Mouse (Mus musculus): ENCODE results near the gene Gm44805.
"Not testable (repeated sequence)": the region's sequence is repeated elsewhere in the genome, so short reads cannot be mapped to it uniquely, and the experiment has no call there.

Gm44805 gene

DNA sequence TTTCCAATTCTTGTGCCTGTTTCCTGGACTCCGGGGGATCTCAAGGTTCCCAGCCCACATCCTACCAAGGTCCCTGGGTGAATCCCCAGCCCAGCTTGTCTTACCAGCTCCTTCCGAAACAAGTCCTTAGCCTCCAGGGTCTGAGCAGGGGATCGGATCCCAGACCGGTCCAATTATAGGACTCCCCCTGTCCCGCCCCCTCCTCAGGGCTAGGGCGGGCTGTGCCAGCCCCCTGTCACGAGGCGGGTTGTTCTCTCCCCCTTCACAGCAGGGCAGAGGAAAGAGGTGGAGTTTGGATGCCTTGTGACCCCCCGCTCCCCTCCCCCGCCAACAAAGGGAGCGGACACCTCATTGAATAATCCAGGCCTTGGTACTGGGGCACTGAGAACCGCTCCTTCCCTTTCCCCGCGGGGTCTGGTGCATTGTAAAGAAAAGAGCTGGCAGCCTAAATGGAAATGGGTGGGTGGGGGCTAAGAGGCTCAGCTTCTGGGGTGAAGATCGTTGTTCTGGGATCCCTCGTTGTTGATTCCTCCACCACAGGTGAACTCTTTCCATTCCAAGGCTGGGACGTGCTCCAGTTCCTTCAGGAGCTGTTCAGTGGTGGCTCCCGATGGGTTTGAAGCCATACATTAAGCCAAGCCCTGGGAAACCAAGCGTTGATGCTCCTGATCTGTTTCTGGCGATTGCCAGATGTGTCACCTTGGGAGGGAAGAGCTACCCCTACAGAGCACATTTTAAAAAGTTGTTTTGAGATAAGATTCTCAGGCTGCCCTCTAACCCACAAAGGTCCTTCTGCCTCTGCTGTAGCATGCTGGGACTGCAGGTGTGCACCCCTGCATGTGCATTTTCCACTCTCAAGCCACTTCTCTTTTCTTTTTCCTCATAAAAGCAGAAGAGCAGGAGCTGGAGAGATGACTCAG is 17.9 kb upstream of the Gm44805 start, which contains the start of gene Apoe:
Gene Apoe (minus strand): TSS at position 282 of the 920 bp plus-strand sequence.
- no peak for DNase-seq (ENCODE audit: low spot score)

DNA sequence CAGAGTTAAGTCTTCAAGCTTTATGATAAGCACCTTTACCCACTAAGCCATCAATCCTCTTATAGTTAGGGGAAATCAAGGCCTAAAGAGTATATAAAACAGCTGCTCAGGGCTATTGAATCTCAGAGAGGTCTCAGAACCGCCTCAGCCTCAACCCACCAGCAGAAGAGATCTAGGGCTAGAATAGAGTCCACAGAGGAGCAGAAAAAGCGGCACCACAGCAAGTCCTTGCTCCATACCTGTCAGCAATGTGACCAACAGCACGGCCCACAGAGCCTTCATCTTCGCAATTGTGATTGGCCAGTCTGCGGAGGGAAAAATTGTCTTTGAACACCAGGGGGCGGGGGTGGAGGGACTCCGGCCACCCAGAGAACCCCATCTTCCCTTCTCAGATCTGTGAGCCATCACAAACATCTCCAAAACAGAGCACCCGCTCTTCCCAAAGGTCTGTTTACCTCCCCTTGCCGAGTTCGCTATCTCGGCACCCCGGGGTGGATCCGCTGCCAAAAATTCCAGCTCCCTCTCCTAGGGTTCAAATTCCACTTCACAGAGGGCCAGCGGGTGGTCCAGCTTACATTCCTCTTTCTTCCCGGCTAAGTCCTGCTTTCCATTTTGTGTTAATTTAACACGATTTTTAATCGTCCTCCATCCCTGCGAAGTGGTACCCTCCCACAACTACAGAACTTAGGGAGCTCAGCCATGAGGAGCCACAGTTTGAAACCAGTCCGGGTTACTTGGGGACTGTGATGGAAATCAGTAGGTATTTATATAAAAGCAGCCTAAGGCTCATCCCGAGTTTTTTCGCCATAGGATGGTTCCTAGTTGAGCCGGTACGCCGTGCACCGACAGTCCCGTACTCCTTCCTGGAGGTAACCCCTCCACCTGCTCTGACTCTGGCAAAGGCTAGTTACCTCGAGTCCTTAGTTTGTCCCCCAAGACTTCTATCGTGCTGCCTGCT is 17.0 kb upstream of the Gm44805 start:
- DNase-seq (ENCODE audit: low spot score) = no peak

DNA sequence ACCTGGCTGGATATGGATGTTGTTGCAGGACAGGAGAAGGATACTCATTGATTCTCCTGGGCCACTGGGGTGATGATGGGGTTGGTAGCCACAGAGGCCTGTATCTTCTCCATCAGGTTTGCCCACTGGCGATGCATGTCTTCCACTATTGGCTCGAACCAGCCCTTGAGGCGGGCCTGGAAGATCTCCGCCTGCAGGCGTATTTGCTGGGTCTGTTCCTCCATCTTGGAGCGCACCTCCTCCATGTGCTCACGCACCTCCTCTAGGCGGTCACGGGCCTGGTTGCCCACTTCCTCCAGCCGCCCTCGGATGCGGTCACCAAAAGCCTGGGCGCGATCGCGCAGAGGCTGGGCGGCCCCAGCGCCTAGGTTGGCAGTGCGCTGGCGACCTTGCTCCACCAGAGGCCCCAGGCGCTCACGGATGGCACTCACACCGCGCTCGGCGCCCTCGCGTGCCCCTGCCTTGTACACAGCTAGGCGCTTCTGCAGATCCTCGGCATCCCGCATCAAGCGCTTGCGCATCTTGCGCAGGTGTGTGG is 15.2 kb upstream of the Gm44805 start:
- DNase-seq (ENCODE audit: low spot score) = no peak

DNA sequence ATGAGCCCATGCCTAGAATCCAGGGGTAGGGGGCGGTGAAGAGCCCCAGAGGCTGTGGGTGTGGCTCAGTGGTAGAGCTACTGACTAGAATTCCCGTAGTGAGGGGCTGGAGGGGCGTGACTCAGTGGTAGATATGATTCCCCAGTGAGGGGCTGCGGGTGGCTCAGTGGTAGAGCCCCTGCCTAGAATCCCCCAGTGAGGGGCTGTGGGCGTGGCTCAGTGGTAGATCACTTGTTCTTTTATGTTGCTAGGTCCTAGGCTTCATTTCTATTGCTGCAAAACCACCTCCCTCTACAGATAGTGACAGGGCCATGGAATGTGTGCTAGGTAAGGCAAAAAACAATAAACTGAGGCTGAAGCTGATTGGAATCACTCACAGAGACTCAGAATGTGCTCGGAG is 14.7 kb upstream of the Gm44805 start:
- no peak for DNase-seq (ENCODE audit: low spot score)

DNA sequence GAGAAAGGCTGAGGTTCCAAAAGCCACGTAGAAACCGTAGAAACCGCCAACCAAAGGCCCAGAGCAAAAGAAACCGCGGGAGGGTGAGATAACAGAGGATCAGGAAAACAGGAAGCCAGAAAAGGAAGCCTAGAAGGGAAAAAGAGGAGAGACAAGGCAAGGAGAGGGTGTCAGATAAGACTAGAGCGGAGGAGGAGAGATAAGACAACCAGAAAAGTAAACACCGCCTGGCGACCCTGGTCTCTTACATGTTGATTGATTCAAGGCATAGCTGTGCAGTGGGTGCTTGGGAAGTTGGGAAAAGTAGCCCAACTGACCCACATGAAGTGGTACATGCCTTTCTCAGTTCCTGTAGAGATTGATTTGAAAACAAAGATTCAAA is 14.0 kb upstream of the Gm44805 start:
- no peak for DNase-seq (ENCODE audit: low spot score)

DNA sequence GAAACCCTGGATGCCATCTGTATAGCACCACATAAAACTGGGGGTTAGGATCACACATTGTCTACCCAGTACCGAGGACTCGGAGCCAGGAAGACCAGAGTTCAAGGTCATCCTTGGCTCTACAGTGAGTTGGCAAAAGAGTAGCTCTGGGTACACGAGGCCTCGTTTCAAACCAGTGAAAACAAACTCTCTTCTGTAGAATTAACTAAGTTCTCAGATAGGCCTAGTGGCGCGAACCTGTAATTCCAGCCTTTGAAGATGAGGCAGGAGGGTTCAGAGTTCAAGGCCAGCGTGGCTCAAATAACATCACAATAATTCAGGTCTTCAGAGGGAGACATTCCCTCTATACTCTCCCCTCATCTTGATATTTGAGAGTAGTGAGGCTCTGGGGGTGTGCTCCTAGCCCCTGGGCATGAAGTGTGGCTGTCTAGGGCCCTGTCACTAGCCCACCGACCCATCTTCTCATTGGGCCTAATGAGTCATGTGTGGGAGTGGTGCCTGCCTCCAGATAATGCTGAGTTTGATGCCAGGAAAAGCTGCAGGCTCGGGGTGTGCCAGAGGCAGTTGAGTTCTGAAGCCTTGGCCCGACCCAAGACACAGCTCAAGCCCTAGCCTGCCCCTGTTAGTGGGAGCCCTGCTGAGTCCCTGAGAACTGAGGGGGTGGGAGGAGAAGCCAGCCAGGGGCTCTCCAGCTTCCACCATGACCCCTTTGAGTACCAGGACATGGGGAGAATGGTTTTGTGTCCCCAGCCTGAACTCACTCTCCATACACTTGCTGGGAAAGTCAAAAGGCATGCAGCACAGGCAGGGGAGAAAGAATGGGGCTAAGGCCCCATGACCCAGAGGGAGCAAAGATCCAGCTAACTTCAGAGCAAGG is 13.4 kb upstream of the Gm44805 start:
- DNase-seq (ENCODE audit: low spot score) = no peak

DNA sequence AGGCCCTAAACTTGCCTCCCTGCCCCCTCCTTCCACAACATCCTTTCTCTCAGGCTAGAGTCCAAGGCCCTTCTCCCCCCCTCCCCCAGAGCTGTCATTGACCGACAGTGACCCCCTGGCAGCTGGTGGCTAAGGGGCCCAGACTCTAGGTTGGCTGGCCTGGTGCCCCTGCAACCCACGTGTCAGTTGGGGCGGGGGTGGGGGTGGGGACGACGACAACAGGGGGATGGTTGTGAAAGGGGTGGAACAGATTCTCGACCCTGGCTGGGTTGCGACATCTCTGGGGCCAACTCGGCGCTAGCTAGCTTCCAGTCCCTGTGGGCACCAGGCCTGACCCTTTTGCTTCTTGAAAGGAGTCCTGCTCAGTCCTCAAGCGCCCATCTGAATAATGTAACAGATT is 12.2 kb upstream of the Gm44805 start:
- no peak for DNase-seq (ENCODE audit: low spot score)

DNA sequence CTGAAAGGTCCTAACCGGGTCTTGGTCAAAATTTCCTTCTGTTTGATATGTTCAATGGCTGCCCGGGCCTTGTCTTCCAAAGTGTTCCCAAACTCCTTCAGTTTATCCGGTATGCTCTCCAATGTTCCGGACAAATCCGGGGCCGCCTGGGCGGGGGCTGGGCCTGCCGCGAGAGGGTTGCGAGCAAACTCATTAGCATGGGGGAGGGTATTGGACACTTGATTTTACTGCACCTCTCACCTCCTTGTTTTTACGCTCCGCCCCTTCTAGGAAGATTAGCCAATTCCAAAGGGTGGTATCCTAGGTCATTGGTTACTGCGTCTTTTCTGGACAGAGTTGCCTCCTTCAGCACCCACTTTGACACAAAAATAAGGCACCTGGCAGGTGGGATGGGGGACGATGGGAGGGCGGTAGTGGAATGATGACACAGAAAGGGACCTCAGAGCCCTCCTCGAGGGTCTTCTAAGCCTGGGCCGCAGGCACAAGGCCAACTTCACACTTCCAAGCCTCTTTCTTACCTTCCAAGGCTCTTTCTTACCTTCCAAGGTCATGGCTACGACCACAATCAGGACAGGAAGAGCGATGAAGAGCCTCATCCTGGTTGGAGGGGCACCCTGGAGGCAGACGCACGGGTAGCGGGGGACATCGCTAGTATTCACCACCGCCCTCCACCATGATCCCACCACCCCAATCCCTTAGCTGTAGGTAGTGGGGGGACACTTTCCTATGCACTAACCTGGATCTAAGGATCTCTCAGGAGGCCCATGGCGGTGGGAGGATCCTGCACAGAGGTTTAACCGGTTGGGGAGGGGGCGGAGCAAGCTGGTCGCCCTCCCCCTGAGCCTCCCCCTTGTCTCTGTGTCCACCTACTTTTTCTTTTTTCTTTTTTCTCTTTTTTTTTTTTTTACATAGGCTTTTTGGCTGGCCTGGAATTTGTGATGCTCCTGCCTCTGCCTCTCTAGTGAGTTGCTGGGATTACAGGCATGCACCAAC is 10.9 kb upstream of the Gm44805 start, which contains the start of gene Apoc1:
Gene Apoc1 (minus strand): TSS at position 788 of the 993 bp plus-strand sequence.
- DNase-seq (ENCODE audit: low spot score) = no peak

DNA sequence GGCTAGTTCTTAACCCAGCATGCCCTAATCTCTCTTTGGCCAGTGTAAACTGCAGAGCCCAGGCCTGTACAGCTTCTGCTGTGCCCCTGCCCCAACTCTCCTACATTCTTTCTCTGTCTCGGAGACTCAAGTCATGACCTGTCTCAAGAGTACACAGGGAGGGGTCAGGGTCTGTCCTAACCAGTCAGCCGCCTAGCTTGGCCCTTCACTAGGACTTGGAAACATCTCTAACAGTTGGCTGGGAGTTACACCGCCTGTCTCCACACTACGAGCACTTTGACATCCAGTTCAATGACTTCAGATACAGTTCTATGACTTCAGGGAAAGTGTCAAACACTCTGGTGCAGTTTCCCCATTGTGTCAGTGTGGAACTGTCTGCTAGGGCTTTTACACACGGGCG is 10.2 kb upstream of the Gm44805 start:
- DNase-seq (ENCODE audit: low spot score) = no peak

DNA sequence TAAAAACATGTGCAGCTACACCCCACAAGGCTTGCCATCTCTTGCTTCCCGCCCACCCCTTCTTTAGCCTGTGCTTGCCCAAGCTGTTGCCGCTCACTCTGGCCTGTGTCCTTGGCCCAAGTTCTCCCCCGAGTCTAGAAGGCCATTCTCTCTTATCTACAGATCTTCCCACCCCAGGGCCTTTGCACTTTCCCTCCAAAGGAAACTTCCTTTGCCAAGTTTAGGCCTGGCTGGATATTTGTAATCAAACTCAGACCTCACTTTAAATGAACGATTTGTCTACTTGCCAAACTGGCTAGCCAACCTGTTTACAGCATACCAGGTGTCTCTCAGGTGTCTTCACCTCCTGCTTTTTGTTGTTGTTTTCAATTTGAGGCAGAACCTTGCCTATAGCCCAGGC is 9.6 kb upstream of the Gm44805 start:
- no peak for DNase-seq (ENCODE audit: low spot score)

DNA sequence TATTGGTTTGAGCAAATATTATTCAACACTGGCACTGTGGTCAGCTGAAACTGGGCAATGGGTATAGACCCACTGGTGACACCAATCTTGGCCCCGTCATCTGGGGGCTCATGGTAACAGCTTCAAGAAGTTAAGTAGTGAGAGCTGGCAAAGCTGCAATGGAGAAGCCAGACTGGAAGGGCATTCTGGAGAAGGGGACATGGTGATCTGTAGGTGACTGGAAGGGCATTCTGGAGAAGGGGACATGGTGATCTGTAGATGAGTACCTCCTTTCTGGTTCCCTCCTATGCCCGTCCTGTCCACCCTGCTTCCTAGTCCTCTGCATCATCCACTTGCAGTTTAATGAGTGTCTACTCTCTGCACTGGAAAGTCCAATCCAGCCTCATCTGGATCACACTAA is 7.4 kb upstream of the Gm44805 start:
- no peak for DNase-seq (ENCODE audit: low spot score)

DNA sequence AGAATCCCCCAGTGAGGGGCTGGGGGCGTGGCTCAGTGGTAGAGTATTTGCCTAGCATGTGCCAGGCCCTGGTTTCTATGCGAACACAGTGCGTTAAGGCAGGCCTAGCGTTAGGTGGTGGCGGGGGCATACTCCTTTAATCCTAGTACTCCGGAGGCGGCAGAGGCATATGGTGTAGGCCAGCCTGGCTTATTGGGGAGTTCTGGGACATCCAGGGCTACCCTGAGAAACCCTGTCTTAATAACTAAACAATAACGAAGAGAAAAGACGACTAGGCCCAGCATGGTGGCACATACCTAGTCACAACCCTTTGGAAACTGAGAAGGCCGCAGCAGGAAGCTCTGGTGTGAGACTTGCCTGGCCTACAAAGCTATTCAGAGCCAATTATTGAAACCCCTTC is 6.9 kb upstream of the Gm44805 start:
- no peak for DNase-seq (ENCODE audit: low spot score)

DNA sequence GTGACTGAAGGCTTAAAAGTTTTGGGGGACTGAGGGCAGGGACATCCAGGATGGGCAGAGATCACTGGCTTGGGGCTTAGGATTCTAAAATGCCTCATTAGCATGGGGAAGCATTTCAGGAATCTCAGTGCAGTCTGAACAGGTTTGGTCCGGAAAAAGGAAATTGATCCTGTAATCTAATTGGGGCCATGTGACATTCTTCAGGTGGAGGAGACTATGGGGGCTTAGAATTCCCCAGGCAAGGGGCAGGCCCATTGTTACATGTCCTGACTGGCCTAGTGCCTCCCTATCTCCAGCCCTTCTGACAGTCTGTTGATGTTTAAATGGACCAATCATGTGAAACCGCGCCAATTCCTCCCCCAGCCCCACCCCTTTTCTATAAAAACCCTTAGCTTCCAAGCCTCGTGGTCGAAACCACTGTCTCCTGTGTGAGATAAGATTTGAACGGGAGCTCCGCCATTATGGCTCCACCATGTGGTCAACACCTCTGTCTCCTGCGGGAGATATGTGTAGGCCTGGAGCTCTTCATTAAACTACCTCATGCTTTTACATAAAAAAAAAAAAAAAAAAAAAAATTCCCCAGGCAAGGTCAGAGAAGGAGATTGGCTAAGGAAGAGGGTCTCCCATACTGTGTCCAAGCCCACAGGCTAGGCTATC is 5.8 kb upstream of the Gm44805 start:
- DNase-seq (ENCODE audit: low spot score) = not testable (repeated sequence)

DNA sequence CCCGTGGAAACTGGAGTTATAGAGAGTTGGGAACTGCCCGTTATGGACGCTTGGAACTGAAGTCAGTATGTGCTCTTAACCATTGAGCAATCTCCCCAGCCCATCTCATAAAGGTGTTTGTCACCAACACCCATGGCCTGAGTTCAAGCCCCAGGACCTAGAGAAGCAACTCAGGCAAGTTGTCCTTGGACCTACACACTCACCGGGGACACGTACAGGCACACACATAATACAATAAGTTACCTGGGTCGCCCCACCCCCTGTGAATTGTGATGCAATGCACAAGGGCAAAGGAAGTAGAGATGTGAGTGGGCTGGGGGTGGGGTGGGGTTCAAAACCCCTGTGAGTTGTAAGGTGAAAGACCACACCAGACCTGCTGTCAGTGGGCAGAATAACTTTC is 5.3 kb upstream of the Gm44805 start:
- no peak for DNase-seq (ENCODE audit: low spot score)

DNA sequence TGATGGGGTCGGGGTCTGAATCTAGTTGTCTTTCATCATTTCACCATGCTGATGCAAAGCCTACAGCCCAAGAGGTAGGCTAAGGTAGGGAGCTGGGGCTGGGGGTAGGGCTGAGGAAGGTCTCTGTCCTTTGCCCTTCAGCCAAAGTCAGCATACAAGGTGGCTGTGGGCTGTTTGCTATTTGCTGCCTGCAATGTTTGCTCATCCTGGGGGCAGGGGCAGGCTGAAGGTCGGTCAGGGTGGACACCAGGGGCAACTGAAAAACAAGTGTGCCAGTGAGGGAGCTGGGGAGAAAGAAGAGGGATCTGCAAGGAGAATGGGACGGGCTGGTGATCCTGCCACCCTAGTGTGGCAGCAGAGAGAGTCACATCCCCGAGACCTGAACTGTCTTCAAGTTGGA is 4.2 kb upstream of the Gm44805 start:
- no peak for DNase-seq (ENCODE audit: low spot score)

DNA sequence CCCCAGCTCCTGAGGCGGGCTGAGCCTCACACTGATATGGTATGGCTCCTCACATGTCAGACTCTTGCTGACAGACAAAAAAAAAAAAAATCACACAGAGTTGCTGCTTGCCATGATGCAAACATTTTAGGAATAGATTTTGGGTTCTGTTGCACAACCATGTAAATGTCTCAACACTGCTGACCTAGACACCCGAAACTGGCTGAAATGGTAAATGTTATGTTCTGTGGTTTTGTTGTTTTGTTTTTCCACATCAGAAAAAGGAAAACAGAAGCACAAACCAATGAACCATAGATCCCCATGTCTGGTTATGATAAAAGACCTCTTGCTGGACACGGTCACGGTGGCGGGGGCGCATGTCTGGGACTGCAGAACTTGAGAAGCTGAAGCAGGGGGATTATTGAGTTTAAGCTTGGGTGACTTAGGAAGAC is 2.6 kb upstream of the Gm44805 start:
- no peak for DNase-seq (ENCODE audit: low spot score)

DNA sequence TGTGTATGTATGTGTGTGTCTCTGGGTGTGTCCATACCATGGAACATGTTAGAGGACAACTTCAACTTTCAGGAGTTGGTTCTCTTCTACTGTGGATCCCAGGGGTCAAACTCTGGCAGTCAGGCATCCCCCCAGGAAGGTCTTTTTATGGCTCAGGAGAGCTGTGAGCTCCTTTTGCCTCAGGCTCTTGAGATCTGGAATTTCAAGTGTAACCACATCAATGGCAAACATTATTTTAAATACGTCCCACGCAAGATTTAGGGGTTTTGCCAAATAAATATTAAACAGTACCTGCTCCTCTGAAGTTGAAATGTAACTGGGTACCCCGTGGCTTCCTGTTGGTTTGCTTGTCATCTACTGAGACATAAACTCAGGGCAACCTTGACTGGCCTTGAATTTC is 1.8 kb upstream of the Gm44805 start:
- DNase-seq (ENCODE audit: low spot score) = no peak

DNA sequence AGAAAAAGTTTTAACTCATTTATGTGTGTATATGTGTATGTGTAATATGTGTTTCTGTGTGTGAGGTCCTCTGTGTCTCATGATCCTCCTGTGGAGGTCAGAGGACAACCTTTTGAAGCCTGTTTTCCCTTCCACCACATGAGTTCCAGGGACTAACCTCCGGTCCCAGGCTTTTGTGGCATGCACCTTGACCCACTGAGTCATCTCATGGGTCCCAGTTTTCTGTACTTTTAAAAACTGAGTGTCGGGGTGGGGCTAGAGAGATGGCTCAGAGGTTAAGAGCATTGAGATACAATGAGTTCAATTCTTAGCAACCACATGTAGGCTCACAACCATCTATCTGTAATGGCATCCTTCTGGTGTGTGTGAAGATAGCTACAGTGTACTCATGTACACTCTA is 521 bp downstream of the Gm44805 start:
- no peak for DNase-seq (ENCODE audit: low spot score)

DNA sequence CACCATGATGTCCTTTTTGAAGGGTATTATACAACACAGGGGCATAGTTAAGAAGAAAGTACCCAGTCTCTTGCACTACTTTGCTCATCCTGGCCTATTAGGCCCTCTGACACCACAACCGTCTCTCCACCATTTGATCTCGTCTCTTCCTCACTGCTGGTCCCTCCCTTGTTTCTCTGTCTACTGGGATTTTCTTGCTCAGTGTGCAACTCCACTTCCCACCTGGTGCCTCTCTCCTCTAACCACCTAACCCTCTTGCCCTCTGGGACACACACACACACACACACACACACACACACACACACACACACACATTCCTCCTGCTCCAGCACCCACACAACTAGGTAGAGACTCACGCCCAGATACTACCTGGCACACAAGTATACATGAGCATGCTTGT is 2.3 kb downstream of the Gm44805 start:
- DNase-seq (ENCODE audit: low spot score) = no peak

DNA sequence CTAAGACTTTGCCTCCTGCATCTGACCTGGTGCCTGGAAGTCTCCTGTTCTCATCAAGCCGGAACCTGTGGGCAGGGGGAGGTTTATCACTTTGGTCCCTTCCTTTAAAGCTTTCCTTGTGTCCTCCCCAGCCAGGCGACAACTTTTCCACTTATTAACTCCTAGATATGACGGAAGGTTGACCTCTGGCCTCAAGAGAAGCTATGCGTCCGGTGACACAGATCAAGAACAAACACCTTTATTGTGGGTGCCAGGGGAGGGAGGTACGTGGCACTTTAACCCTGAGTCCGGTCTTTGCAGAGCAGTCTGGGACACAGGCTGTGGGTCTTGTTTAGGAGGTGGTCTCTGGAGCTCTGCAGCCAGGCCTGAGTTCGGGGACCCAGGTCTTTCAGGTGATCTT is 3.4 kb downstream of the Gm44805 start, which contains the start of gene Apoc2:
Gene Apoc2 (minus strand): TSS at position 70 of the 400 bp plus-strand sequence.
- no peak for DNase-seq (ENCODE audit: low spot score)

All from layer of hippocampus, adult 9-10 months (tissue).